Mouse (Mus musculus) heart, embryonic 16.5 days (tissue): Measurements from ENCODE around the gene Cpne6. TPM values are rescaled to one million over a fixed set of nuclear protein-coding genes. Genes with fewer than 3 reads are reported as not detected.

ENCODE experiments used
- ATAC-seq: fragments of 200-750 bp; cut with Nextera tagmentation; replicated peaks from 2 replicates; pipeline ENCODE4 v1.8.0; 2017; ENCODE audit warnings: moderate number of reproducible peaks; ENCODE audit not compliant: insufficient read depth, low FRiP score; ENCODE audit errors: extremely low read depth
- H3K27ac ChIP-seq: fragments of 300-500 bp; sonication (generic); 2 replicates; pipeline ENCODE4 v1.5.1; 2014; ENCODE audit warnings: mild to moderate bottlenecking, low read length, control low read depth, moderate library complexity
- H3K27me3 ChIP-seq: fragments of 300-500 bp; sonication (generic); 2 replicates; pipeline ENCODE4 v1.6.1; 2014; ENCODE audit warnings: low read length, mixed read lengths; ENCODE audit not compliant: control insufficient read depth, insufficient read depth
- H3K36me3 ChIP-seq: fragments of 300-500 bp; sonication (generic); 2 replicates; pipeline ENCODE4 v1.6.1; 2014; ENCODE audit not compliant: control insufficient read depth, insufficient read depth
- H3K4me1 ChIP-seq: fragments of 300-500 bp; sonication (generic); 2 replicates; pipeline ENCODE4 v1.6.1; 2014; ENCODE audit warnings: low read length, mixed read lengths; ENCODE audit not compliant: control insufficient read depth, insufficient read depth
- H3K4me2 ChIP-seq: fragments of 300-500 bp; sonication (generic); 2 replicates; pipeline ENCODE4 v1.6.1; 2014; ENCODE audit warnings: low read depth, mild to moderate bottlenecking, control low read depth, low read length
- H3K4me3 ChIP-seq: fragments of 300-500 bp; sonication (generic); 2 replicates; pipeline ENCODE4 v1.5.1; 2014; ENCODE audit warnings: mild to moderate bottlenecking, control low read depth, low read length
- H3K9ac ChIP-seq: fragments of 300-500 bp; sonication (generic); 2 replicates; pipeline ENCODE4 v1.6.1; 2014; ENCODE audit warnings: low read length, control low read depth
- H3K9me3 ChIP-seq: fragments of 300-500 bp; sonication (generic); replicated peaks from 2 replicates; pipeline ENCODE4 v1.6.1; 2016; ENCODE audit warnings: low read length; ENCODE audit not compliant: control insufficient read depth
- WGBS: fragments of 180-500 bp; shearing (Covaris S2); extraction: QIAGEN DNeasy Blood & Tissue Kit; methylation state at CpG from one replicate; pipeline ENCODE4 v1.1.7; 2014; 5-methylcytosine and 5-hydroxymethylcytosine counted together
- polyA plus RNA-seq: library from polyadenylated mRNA; unstranded; fragments of >200 nt; fragmentation: Nextera tagmentation; extraction: Ambion mirVana; gene quantifications from 2 replicates; pipeline ENCODE4 v1.2.1, GENCODE M21; 2015

Cpne6 gene
- polyA plus RNA-seq, 1 experiment from 2014 or later: 0.21 TPM

DNA sequence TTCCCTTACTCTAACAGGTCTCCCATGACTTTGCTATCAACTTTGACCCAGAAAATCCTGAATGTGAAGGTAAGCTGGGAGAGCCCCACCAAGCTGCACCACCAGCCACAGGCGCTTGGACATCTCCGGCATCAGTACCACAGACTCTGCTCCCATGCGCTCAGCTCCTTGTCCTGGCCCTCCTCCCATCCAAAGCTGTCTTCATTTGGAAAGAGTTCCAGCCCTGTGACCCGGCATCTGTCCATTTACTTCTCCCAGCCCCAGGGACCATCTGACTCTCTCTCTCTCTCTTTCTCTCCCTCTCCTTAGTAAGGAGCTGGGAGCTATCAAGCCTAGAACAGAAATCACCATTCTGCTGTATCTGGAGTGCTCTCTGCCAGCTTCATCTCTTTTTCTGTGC lies 5.6 kb downstream of the Cpne6 start:
- no peak for ATAC-seq
- no peak overlapping the region for H3K27ac ChIP-seq
- no peak overlapping the region for H3K4me3 ChIP-seq
- H3K4me2 ChIP-seq: no peak overlapping the region
- no peak overlapping the region for H3K9ac ChIP-seq
- peaks cover 7% of the 10 kb centered on the region for H3K4me1 ChIP-seq
- peaks cover 44% of the 10 kb centered on the region for H3K27me3 ChIP-seq
- no peaks in the 10 kb centered on the region for H3K36me3 ChIP-seq
- no peaks in the 10 kb centered on the region for H3K9me3 ChIP-seq
- WGBS: 75% methylated on average over 4 of the region's 4 CpGs

DNA sequence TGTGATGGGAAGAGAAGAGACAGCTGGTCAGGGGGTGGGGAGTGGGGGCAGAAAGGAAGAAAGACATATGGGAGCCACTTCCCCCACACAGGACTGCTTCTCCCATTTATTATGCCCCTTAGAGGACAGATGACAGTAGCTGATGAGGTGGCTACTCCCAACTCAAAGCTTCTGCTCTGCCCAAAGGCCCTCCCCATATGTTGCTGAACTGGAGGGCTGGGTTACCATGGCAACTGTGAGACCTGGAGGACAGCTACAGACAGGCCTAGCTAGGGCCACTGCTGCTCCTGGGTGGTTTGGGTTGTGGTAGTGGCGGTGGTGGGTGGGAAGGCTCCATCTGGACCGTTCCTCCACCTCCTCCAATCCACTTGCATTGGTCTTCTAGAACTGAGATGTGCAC lies 8.7 kb downstream of the Cpne6 start:
- H3K4me1 ChIP-seq: peaks cover 8% of the 10 kb centered on the region; the same call in 1 of the 2 replicates
- no peak overlapping the region for H3K9ac ChIP-seq
- no peak overlapping the region for H3K4me3 ChIP-seq
- no peak overlapping the region for H3K4me2 ChIP-seq
- WGBS: 57% methylated on average over 2 of the region's 2 CpGs
- no peaks in the 10 kb centered on the region for H3K36me3 ChIP-seq
- ATAC-seq: no peak
- H3K27me3 ChIP-seq: peaks cover 55% of the 10 kb centered on the region
- H3K27ac ChIP-seq: no peak overlapping the region
- H3K9me3 ChIP-seq: no peaks in the 10 kb centered on the region

DNA sequence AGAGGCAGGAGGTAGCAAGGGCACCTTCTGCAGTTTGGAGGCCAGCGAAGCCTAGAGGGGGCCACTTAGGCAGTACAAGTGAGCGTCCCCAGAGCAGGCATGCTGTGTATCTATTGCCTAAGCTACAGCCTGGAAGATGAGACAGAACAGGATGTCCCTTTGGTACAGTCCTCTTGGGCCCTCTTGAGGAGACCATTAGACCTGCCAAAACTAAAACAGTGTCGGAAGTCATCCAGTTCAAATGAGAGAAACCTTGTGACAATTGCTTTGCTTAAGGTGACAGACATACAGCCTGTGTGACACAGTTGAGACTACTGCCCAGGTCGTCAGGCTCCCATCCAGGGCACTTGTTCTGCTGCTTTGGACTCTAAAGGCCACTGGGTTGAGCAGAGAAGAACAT lies 9.4 kb downstream of the Cpne6 start:
- Histone ChIP-seq H3K27ac (no peak overlapping the region), H3K9ac (no peak overlapping the region), H3K4me2 (no peak overlapping the region), H3K27me3 (peaks cover 55% of the 10 kb centered on the region), H3K9me3 (no peaks in the 10 kb centered on the region), H3K36me3 (no peaks in the 10 kb centered on the region), H3K4me3 (no peak overlapping the region), H3K4me1 (peaks cover 8% of the 10 kb centered on the region; the same call in 1 of the 2 replicates)
- WGBS: 63% methylated on average over 4 of the region's 4 CpGs
- no peak for ATAC-seq

DNA sequence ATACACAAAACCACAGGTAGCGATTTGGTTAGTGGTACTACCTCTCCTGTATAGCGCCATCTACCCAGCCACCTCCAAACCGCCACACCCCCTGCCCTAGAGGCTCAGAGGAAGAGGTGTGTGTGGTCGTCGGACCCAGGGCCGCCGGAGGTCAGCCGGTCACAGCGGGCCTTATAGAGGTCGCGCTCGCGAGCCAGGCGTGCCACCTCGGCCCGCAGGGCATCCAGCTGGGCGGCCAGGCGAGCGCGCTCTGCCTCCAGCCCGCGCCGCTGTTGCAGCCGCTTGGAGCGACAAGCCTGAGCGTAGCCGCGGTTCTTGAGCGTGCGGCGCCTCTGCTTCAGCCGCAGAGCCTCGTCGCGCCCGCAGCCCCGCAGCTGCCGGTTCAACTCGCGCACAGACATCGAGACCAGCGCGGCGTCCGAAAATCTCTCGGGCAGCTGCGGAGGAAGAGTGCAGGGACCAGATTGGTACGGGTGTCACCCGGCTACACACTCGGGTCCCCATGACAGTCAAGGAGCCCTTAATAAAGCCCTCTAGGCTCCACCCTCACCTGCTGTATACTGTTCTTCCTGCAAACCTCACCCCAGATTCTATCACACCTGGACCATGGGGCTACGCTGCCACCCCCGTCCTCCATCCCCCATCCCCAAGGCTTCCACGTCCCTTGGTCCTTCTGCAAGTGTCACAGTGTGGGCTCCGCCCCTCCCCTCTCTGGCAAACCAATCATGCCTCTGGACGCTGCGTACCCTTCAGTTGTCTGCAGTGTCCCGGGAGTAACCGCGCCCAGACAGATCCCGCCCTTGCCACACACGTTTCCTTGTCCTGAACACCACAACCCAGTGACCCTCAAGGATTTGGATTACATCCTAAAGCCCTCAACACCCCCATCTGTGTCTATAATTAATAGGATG lies 10.5 kb downstream of the Cpne6 start:
- under 1% methylated on average over 61 of the region's 61 CpGs for WGBS
- peak; percentile 39; the same call in 1 of the 2 replicates for ATAC-seq
- no peaks in the 10 kb centered on the region for H3K9me3 ChIP-seq
- peaks cover 9% of the 10 kb centered on the region; the same call in 1 of the 2 replicates for H3K4me1 ChIP-seq
- peaks cover 58% of the 10 kb centered on the region for H3K27me3 ChIP-seq
- H3K4me2 ChIP-seq: peak overlapping the region; percentile 90
- no peak overlapping the region for H3K27ac ChIP-seq
- peak overlapping the region; percentile 70 for H3K9ac ChIP-seq
- no peaks in the 10 kb centered on the region for H3K36me3 ChIP-seq
- peak overlapping the region; percentile 58 for H3K4me3 ChIP-seq

DNA sequence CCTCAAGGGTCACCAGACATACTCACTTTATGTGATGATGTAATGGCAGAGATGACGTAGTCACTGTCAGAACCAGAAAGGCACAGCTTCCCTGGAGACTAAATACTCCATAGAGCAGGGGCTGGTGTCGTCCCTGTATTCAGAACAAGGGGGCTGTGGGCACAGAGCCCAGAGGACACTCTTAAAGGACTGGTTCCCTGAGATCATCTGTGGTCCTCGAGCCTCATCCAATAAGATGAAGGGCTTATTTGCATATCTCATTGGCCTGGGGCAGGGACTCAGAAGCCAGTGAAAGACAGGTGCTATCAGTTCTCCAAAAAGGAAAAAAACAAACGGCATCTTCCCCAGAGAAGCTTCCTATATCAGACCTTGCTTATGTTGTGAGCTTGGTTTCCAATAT lies 13.8 kb downstream of the Cpne6 start:
- peaks cover 9% of the 10 kb centered on the region; the same call in 1 of the 2 replicates for H3K4me1 ChIP-seq
- no peak overlapping the region for H3K4me3 ChIP-seq
- 35% methylated on average over 4 of the region's 4 CpGs for whole genome bisulfite sequencing

DNA sequence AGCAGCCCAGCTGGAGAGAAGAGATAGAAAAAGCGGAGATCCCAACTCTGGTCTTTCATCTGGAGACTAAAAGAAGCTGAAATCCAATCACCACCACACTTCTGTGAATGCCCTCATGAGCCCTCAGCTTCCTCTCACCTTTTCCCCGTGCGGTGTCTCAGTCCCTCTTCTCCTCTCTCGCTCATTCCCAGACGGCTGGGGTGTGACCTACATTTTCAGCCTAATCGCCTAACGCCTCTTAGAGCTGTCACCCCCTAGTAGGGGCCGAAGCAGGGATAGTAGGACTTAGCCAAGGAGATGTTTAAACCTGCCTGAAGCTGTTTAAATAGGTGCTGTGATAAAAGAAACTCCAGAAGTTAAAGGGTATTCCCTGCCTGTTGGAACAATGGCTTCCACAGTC lies 14.5 kb downstream of the Cpne6 start, which contains the start of gene Nrl:
TSS of gene Nrl (minus strand) at position 197 of the 400 bp plus-strand sequence.
- no peak within 1 kb of the TSS for H3K9ac ChIP-seq
- H3K36me3 ChIP-seq: no peaks in the 10 kb centered on the region
- no peaks in the 10 kb centered on the region for H3K9me3 ChIP-seq
- no peak within 1 kb of the TSS for H3K27ac ChIP-seq
- peaks cover 9% of the 10 kb centered on the region; the same call in 1 of the 2 replicates for H3K4me1 ChIP-seq
- ATAC-seq: no peak
- H3K27me3 ChIP-seq: peaks cover 43% of the 10 kb centered on the region
- H3K4me2 ChIP-seq: no peak within 1 kb of the TSS
- H3K4me3 ChIP-seq: no peak within 1 kb of the TSS
- 12% methylated on average over 8 of the region's 8 CpGs for WGBS

More for the DNA sequence above, 13.8 kb downstream of the Cpne6 start:
- H3K9ac ChIP-seq: no peak overlapping the region
- ATAC-seq: no peak
- no peaks in the 10 kb centered on the region for H3K36me3 ChIP-seq
- no peak overlapping the region for H3K27ac ChIP-seq
- H3K27me3 ChIP-seq: peaks cover 46% of the 10 kb centered on the region
- no peak overlapping the region for H3K4me2 ChIP-seq
- H3K9me3 ChIP-seq: no peaks in the 10 kb centered on the region

DNA sequence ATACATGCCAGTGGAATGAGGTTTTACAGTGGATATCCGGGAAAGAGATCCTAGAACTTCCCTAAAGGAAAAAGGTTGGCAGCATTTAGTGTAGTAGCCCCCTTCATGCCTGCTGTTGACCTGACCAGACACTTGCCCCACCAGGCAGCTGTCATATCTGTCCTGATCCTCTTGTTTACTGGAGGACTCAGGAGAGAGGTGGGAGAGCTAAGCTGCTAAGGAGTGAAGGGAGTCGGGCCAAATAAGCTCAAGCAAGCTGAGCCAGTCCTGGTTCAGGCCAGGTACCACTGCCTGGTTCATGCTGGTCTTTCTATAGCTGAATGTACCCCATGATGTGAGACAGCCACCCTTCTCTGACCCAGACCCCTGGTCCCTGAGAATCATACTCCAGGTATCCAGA lies 16.4 kb downstream of the Cpne6 start:
- no peak overlapping the region for H3K4me2 ChIP-seq
- H3K27me3 ChIP-seq: peaks cover 32% of the 10 kb centered on the region
- no peak overlapping the region for H3K27ac ChIP-seq
- H3K9ac ChIP-seq: no peak overlapping the region
- H3K4me3 ChIP-seq: no peak overlapping the region
- ATAC-seq: no peak
- 0 out of 2 replicates have a peak, but pooled peaks cover 2% of the 10 kb centered on the region for H3K4me1 ChIP-seq
- no peaks in the 10 kb centered on the region for H3K9me3 ChIP-seq
- WGBS: 62% methylated on average over 2 of the region's 2 CpGs
- H3K36me3 ChIP-seq: no peaks in the 10 kb centered on the region

DNA sequence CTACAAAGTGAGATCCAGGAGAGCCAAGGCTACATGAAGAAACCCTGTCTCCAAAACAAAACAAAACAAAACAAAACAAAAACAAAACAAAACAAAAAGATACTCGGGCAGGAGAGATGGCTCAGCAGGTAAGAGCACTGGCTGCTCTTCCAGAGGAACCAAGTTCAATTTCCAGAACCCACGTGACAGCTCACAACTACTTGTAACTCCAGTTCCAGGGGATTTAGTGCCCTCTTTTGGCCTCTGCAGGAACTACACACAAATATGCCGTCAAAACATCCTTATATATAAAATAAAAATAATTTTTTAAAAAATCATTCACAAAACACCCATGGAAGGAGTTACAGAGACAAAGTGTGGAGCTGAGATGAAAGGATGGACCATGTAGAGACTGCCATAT lies 17.7 kb downstream of the Cpne6 start:
- ATAC-seq: no peak
- H3K27me3 ChIP-seq: peaks cover 19% of the 10 kb centered on the region
- WGBS: 22% methylated on average over 3 of the region's 3 CpGs

DNA sequence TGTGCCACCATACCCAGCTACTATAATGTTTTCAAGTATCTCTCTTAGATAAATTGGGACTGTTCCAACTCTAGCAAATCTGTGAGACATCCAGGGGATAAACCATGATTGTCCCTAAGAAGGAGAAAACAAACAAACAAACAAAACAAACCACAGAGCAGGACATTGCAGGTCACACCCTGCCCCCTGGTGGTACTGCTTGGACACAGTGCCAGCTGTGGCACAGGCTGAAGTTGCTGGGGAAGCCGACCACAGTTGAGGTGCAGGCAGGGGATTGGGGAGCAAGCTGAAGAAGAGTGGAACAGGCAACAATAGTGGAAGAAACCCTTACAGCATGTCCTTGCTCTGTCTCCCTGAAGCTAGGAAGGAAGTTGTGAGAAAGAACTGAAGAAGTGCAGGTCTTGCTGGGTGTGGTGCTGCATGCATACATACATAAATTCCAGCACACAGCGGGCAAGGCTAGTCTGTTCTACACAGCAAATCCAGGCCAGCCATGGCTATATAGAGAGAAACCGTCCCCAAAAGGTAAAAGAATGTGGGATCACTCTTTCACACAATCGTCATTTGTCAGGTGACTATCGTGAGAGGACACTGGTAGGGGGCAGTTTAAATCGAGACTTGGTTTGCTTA lies 26.0 kb downstream of the Cpne6 start:
- no peak for ATAC-seq
- Histone ChIP-seq H3K9me3 (no peaks in the 10 kb centered on the region), H3K4me2 (no peak overlapping the region)

More for the DNA sequence above, 17.7 kb downstream of the Cpne6 start:
- H3K9ac ChIP-seq: no peak overlapping the region
- 0 out of 2 replicates have a peak, but pooled peaks cover 2% of the 10 kb centered on the region for H3K4me1 ChIP-seq
- H3K9me3 ChIP-seq: no peaks in the 10 kb centered on the region
- H3K36me3 ChIP-seq: no peaks in the 10 kb centered on the region
- no peak overlapping the region for H3K4me3 ChIP-seq
- no peak overlapping the region for H3K27ac ChIP-seq
- no peak overlapping the region for H3K4me2 ChIP-seq

More for the DNA sequence above, 26.0 kb downstream of the Cpne6 start:
- Histone ChIP-seq H3K9ac (no peak overlapping the region), H3K27me3 (no peaks in the 10 kb centered on the region), H3K4me3 (no peak overlapping the region), H3K27ac (no peak overlapping the region), H3K36me3 (no peaks in the 10 kb centered on the region), H3K4me1 (peaks cover 4% of the 10 kb centered on the region)
- whole genome bisulfite sequencing: 45% methylated on average over 6 of the region's 6 CpGs
